Mouse (Mus musculus) gastrocnemius, postnatal 36 days (tissue): ENCODE measurements around the gene Fblim1. TPM values are rescaled to one million over a fixed set of nuclear protein-coding genes. Genes with fewer than 3 reads are reported as not detected.

ENCODE experiments used
- DNase-seq, 2 experiments: peaks; one replicate each; pipeline ENCODE4 v3.0.0; 2022
- intact Hi-C: fragments of 180-260 bp; cut with DNase I; formaldehyde crosslinking; loops from one replicate; pipeline ENCODE4 v1.15.1; 2025
- total RNA-seq, 2 experiments: library from RNA; stranded (reverse); gene quantifications; 2 replicates each; pipeline ENCODE4 v1.2.3; 2021

Fblim1 gene
- total RNA-seq, 2 experiments from 2014 or later: 0.64 to 0.84 TPM

DNA sequence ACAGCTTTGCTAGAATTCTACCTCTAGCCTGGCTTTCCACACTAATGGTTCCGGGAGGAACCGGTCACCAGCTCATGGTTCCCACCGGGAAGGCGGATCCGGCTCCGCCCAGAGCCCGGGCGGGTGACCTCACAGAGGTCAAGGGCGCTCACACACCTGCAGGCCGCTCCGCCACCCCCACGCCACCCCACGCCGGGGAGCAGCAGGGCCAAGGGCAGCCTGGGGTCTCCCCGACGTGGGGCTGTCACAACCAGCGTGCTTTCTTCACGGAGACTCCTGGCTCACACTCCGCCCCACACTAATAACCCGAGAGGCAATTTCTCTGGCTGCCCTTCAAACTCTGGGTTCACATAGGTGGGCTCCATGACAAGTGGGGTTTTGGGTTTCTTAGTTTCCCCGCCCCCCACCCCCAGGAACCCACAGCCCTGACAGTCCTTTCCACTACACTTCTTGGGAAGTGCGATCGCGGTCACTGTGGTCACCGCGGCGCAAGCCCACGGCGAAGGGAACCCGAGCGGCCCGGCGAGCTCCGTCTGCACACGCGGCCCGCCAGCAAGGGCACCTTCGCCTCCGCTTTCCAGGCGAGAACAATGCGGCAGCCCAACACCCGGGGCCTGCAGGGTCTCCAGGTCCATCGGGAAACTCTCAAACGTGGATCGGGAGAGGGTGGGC lies 60.7 kb downstream of the Fblim1 start:
- peak; percentile 64 to 66 for DNase-seq
- intact Hi-C loops: no loop called here

DNA sequence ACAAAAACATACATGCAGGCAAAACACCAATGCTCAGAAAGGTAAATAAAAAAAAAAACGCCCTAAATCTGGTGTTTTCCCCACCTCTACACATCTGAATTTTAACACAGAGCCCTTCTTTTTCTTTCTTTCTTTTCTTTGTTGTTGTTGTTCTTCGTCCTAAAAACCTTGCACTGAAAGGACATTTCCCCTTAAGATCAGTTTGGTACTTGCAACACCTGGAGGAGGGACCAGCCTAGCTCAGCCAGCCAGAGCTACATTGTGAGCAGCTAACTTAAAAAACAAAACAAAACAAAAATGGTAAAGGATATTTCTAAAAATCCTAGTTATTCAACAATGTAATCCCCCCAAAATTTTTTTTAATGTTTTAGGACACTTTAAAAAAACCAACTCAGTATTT lies 61.4 kb downstream of the Fblim1 start:
- intact Hi-C loops: no loop called here
- DNase-seq: no peak

DNA sequence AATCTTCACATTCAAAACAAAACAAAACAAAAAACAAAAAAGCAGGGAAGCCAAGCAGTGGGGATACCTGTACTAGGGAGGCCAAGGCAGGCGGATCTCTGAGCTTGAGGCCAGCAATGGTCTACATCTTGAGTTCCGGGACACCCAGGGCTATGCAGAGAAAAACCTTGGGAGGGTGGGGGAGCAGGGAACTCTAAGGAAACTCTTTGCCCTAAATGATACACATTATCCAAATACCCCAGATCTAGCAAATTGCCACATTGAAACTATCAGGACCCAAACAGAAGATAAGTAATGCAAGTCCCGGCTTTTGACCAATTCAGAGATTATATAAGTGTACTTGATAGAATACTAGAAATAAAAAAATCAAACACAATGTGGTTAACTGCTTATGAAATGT lies 62.3 kb downstream of the Fblim1 start:
- DNase-seq: no peak
- intact Hi-C loops: no loop called here

DNA sequence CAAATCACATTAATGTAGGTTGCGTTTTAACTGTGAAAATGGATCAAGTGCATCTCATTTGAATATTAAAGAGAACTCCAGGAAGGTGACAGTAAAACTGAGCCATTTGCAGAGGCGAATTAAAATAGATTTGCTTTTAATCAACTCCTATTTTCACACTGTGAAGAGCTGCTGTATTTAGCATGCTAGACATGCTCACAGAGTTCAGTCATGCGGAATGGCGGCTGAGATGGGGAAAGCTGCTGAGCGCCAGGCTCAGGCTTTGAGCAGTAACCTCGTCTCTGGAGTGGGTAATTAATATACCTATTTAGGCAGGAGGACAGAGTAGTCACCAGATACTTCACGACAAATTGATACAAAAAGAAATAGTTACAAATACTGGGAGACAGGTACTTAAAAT lies 64.0 kb downstream of the Fblim1 start:
- DNase-seq: no peak
- intact Hi-C loops: no loop called here

DNA sequence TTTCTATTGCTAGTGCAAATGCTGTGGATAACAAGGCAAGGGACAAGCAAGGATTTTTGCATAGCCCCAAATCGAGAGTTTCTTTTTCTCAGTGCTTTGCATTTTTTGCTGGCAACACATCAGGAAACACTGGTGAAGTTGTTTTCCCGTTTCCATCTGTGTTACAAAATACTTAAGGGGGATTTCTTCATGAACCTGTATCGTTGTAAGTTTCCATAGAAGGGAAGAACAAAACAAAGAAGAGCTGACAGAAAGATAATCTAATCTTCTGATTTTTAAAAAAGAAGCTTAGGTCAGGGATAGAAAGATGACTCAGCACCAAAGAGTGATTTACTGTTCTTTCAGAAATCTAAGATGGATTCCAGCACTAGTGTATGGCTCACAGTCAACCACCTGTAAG lies 65.1 kb downstream of the Fblim1 start:
- DNase-seq: no peak
- intact Hi-C loops: no loop called here

DNA sequence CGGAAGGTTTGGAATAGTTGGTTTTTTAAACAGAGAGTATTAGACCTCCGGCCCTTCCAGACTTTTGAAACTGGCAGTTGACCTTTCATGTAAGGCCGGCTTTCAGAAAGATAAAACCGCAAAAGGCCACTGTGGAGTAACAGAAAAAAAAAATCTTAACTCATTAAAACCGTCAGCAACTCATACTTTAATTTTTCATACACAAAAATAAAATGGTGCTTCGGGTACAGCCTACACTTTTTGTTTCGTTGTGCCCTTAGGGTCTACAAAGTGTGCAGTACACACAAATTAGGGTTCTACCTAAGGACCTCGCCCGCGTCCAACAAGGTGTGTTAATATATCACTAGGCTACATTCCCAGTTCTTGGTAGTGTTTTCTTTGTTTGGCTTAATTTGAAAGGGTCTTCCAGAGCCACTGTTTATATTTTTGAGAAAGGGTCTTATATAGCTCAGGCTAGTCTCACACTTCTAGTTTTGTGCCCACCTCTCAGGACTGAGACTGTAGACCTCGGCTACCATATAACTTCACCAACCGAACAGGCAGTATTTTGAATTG lies 66.6 kb downstream of the Fblim1 start:
- intact Hi-C loops: no loop called here
- DNase-seq: no peak

DNA sequence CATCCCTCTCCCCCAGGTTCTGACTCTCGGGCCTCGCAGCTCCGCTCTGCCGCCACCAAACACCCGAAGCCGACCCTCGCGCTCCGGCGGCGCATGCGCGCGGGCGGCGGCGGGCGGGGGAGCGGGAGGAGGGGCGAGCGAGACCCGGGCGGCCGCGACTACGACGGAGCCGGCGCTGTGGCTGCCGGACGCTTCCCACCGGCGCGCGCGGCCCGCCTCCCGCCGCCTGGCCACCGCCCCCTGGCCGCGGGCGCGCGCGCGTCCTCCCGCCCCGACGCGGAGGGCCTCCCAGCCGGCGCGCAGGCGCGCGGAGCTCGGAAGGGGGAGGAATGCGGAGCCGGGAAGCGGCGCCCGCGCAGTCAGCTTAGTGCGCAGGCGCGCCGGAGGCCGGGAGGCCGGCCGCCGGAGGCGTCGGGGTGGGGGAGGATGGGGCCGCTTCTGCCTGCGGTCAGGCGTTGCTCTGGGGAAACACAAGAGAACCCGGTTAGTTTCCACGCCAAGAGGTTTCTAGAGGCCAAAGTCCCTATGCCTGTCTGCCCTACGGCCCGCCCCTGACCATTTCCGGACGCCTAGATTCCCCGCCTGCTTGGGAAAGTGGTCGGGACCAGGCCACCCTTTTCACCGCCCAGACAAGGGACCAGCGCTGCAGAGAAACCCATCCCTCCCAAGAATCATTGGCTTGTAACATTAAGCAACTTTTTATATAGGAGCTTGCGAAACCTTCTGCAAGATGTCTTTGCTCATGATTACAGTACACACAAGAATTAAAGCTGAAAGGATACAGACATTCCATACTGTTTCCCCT lies 67.3 kb downstream of the Fblim1 start, which contains the start of gene Spen:
TSS of gene Spen (minus strand) at position 190 of the 805 bp plus-strand sequence.
- intact Hi-C loops: no loop called here

DNA sequence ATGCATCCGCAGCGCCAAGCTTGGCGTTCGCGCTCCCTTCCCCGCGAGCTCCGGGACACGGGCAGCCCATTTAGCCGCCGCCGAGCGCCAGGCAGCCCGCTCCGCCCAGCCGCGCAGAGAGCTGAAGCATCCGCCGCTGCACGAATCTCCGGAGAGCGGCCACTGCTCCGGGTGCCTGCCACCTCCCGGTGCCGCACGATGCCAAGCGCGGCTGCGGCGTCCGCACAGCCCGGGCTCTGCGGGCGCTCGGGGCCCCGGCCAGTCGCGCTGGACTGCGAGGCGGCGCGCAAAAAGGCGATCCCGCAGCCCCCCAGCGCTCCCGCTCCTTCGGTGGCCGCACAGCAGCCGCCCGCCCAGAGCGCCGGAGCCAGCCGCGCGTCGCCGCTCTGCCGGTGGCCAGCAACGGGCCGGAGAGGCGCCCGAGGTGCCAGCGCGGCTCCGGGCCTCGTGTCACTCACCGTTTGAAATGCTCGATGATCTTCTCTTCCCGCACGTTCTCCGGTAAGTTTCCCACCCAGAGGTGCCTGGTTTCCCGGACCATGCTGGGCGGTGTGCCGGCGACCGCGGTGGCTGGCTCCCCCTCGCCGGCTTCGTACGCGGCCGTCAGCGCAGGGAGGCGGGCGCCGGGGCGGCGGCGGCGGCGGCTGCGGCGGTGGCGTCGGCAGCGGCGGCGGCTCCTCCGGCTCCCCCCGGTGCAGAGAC lies 68.0 kb downstream of the Fblim1 start:
- intact Hi-C loops: no loop called here
- peak; percentile 30 to 69 for DNase-seq

More for the DNA sequence above, 67.3 kb downstream of the Fblim1 start, which contains the start of gene Spen:
- peak; percentile 87 to 90 for DNase-seq

DNA sequence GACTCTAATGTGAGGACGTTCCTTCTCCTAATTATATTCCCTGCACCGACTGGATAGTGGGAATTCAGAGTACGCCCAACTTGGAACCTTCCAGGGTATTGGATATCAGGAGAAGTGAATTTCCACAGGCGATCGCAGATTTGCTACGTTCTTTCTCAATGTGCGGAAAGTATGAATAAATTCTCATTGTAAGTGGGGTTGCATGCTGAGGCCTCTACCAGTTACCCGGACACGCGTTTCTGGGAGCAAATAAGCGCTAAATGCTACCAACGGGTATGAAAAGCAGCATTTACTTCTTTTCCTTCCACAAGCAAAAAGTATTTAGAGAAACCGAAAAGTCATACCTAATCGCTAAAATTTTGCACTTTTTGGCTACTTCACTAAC lies 68.7 kb downstream of the Fblim1 start:
- no peak for DNase-seq
- intact Hi-C loops: no loop called here

DNA sequence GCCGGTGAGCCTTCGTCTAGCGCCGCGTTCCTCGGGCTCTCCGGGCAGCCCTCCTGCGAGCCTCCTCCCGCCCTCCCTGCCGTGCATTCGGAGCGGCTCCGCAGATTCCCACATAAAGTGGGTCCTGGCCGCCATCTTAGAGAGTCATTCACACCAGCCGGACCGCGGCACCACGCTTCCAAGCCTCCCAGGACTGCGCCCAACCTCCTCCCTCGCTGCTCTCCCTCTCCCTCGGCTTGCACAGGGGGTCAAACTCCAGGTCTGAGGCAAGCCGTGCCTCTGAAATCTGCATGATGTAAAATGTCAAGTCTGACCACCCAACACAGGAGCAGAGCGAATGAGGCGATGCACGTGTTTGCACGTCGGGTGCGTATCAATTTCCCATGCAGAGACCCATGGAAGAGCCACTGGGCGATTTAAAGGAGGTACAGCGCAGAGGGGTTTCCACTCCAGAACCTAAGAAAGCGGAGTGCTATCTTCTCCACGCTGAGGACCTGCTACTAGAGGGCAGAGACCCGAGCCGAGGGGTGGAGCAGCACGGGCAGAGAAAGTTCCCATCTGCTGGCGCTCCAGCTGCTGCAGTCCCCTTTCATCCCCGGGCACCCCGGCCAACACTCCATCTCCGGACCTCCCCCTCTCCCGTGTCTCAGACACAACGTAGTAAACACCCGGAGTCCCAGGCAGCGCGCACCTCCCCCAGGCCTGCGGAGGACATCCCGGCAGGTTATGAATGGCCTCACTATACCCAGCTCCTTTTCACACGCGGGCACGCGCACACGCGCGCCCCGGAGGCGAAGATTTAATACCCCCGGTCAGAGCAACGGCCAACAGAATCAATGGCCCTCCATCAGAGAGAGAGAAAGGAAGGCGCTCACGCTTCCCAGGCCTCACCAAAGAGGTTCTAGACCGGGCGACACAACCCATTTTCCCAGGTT lies 69.3 kb downstream of the Fblim1 start:
- intact Hi-C loops: no loop called here
- DNase-seq: peak; percentile 35 to 41

DNA sequence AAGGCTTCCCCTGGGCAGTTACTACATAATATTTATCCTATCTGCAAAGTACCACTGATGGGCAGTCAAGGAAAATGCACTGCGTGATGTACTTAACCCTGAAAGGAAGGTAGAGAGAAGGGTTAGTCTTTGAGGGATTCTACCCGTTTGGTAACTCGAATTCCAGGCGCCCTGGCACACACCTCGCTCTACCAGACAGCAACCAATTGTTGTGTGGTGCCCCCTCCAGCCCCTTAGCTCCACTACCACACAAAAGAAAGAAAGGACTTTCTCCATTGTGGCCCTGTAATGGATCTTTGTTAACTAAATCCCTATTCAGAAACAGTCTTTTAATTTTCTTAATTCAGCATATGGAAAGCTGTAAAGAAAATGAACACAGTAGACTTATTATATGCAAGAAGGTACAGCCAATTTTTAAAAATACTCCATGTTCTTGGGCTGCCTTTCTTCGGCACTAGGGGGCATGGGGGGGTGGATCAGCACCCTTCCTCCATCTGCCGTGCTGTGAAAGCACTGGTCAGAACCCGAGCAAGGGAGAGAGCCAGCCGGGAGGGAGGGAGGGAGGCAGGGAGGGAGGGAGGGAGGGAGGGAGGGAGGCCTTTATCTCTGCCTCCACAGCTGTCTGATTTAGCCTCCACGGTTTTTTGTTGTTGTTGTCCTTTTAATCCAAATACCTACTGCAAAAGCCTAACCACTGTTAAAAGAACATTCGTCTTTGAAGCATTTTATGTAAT lies 70.8 kb downstream of the Fblim1 start:
- intact Hi-C loops: loop anchor here (1.0 kb wide), 1 partner anchor 15 kb away; no protein-coding TSS in a partner anchor
- peak in 1 of 2 experiments; percentile 46 for DNase-seq

DNA sequence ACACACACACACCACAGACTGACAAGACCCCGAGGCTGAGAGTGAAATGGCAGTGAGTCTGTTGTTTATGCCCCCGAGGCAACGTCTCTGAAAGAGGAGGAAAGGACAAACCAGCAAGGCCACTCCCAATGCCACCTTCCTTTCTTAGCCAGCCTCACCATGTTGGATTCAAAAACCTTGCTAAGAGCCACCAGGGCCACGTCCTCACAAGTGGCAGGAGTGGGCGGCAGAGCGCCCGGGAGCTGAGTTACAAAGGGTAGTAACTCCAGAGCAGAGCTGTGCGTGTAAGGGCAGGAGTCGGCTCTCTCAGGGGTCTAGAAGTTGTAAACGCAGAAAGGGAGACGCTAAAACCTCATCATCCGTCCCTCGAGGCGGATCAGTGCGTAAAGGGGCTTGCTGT lies 74.9 kb downstream of the Fblim1 start:
- DNase-seq: no peak

DNA sequence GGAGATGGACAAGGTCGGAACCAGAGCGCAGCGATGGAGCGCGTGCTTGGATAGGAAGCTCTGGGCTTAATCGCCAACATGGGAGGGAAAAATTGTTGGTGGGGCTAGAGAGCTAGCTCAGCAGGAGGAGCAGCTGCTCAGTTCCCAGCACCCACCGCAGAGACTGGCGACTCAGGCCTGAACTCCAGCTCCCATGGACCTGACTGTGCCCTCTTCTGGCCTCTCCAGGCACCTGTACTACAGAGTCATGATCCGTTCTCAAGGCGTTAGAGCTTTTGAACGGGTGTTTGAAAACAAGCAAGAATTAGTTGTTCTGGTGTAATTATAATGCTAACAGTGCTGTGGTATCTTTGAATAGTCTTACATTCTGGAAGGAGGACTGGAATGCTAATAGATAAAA lies 77.0 kb downstream of the Fblim1 start:
- DNase-seq: no peak
- intact Hi-C loops: no loop called here

More for the DNA sequence above, 74.9 kb downstream of the Fblim1 start:
- intact Hi-C loops: no loop called here

DNA sequence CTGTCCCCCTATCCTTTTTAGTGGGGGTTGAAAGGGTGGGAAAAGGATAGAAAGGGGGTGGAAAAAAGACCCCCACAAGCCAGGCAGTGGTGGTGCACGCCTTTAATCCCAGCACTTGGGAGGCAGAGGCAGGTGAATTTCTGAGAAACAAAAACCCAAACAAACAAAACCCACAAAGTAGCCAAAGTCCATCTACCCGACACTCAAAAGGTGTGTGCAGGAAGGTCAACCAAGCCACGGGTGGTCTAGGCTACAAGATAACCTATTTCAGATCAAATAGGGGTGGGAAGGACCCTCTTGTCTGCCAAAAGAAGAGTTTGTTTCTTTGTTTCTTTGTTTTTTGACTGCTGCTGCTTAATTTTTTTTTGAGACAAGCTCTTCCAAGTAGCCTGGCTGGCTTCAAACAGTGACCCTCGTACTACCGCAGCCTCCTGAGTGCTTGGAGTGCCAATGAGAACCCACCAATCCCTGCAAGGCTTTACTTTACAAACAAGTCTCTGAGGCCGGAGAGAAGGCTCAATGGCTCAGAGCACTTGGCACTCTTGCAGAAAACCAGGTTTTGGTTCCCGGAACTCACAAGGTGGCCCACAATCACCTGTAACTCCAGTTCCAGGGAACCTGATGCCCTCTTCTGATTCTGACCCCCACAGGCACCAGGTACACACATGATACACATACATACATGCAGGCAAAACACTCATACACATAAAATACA lies 78.8 kb downstream of the Fblim1 start:
- no peak for DNase-seq
- intact Hi-C loops: no loop called here
